Mouse (Mus musculus): Measurements from ENCODE around the gene Trrap.

Gene Trrap

DNA sequence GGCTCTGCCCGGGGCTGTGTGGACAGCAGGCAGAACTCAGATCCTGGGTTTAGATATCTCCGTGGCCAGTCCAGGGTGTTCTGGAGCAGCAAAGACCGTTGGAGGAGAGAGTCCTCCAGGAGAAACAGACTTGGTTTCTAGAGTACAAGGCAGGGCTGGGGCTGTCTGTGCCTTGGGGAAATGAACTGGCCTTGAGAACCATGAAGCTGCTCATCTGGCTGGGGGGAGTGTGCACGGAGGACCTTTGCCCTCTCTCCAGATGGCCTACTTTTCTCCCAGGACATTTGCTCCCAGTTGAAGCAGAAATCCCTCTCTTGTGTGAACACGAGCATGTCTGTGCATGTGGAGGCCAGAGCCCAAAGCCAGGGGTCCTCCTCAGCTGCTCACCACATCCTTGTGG, 104.8 kb downstream of the Trrap start:
- DNase-seq (ENCODE audit: low spot score) = no peak

GRCm38 (mm10) chr5:144872867-144873266, 105.3 kb downstream of the Trrap start:
- DNase-seq (ENCODE audit: low spot score) = no peak

GRCm38 (mm10) chr5:144875227-144875626, 107.7 kb downstream of the Trrap start:
- DNase-seq (ENCODE audit: low spot score) = no peak

GRCm38 (mm10) chr5:144875892-144876291, 108.4 kb downstream of the Trrap start:
- peak; percentile 56 for DNase-seq (ENCODE audit: low spot score)

DNA sequence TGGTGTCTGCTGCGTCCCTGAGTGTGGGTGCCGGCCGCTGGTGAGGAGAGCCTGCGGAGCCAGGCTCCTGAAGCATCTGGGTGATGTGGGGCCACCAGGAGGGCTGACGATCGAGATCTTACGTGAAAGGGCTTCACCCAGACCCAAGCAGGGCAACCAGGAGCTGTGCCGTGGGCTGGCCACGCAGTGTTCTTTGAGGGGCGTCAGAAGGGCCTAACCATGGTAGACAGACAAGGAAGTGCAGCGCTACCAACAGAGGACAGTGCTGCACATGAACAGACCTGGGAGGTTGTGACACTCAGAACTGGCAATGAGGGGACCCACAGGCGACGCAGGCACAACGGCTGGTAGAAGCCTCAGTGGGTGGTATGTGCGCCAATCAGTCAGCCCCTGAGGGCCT, 109.5 kb downstream of the Trrap start:
- DNase-seq (ENCODE audit: low spot score) = no peak

DNA sequence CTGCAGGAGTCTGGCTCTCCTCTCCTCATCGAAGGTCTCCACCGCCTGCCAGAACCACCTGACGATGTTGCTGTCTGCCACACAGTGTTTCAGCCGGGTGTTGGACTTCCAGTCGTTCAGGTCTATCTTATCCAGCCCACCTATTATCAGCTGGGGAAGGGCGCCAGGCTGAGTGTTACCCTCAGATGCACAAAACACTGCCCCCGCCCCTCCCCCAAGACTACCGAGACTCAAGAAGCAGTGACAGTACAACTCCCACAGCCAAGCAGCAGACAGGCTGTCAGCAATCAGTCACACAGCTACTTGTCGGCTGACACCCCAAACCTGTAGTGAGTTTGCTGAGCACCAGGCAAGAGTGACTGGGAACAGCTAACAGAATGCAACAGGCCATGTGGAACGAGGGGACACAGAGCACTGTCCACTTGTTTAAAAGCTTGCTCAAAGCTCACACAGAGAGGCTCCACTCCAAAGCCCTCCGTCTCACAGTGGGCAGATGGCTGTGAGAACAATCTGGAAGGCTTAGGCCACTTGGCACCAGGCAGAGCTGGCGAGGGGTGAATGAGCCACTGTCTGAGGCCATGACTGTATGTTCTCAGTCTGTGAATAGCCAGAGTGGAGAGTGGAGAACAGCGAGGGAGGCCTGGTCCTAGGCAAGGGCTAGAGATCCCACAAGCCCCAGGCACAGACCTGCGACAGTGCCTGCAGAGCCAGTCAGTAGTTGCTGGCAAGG, 114.3 kb downstream of the Trrap start:
- no peak for DNase-seq (ENCODE audit: low spot score)

DNA sequence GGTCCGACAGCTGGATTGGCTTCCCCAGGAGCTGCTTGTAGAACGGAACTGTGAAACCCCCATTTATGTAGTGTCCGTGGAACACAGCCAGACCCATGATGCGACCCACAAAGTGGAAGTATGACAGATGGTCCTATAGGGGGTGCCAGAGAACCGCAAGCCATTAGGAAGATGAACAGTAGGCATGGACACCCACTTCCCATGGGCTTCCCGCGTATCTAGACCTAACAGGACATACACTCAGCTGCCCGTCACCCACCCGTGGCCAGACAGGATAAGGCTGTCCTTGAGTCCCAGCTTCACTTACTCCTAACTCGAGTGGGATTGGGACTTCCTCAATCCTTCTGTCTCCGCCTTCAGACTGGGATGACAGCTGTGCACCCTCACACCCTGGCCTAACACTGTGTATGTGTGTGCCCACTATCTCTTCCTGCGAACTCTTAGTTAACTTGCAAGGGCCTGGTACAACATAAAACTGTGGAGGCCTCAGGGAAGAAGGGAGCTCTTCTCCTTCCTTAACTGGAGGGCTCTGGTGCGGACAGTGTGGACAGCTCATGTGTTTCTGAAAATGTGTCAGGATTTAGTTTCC, 117.2 kb downstream of the Trrap start:
- no peak for DNase-seq (ENCODE audit: low spot score)

GRCm38 (mm10) chr5:144885968-144886650, 118.6 kb downstream of the Trrap start:
- no peak for DNase-seq (ENCODE audit: low spot score)

DNA sequence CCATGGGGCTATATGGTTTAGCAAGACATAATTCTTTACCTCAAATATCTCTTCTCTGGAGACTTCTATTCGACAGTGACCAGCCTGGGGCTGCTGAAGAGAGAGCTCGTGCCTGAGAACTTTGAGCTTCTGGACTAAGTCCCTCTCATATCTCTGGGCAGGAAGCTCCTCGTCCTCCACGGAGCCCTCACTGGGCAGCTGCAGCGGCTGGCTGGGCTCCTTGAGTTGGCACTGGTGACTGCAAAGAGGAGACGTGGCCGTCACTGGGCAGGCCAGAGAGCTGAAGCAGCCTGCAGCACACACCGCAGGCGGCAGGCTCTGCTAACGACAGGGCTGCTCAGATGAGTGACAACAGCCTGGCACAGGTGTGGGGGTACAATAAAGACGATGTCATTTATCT, 123.7 kb downstream of the Trrap start:
- no peak for DNase-seq (ENCODE audit: low spot score)

GRCm38 (mm10) chr5:144897881-144898280, 130.3 kb downstream of the Trrap start:
- no peak for DNase-seq (ENCODE audit: low spot score)

- DNase-seq (ENCODE audit: low spot score) = no peak
These were observed 131.0 kb downstream of the Trrap start for GRCm38 (mm10) chr5:144898448-144899052.

- DNase-seq (ENCODE audit: low spot score) = no peak
These were observed 133.5 kb downstream of the Trrap start for GRCm38 (mm10) chr5:144901035-144901434.

- DNase-seq (ENCODE audit: low spot score) = no peak
These were observed 134.3 kb downstream of the Trrap start for GRCm38 (mm10) chr5:144901791-144902190.

DNA sequence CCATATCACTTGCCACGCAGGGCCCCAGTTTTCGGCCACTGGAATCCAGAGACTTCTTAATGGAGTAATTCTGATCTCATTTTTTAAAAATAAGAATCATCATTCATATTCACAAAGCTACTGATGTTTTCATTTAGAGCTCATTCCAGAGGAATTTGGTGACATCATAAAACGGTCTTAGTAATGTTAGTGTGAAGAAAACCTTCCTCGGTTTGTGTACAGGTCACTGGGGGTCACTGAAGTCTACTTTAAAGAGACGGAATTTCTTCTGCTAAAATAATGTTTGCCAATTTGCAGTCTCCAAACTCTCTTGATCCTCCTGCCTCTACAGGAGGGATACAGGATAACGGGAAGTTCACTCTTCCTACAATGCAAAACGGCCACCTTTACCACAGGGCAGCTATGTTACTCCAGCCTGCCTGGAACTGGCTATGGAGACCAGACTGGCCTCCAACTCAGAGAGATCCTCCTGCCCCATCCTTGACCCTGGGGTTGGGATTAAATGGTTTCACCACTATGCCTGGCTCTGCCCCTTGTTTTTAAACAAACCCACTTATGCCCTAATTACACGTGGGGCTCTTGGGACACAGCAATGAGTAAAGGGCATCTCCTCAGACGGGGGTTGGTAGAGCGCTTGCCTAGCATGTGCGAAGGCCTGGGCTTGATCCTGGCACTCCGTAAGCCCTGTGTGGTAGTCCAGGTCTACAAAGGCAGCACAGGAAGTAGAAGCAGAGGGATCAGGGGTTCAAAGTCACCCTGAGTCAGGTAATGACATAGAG, 137.0 kb downstream of the Trrap start:
- no peak for DNase-seq (ENCODE audit: low spot score)

GRCm38 (mm10) chr5:144907591-144907990, 140.1 kb downstream of the Trrap start:
- DNase-seq (ENCODE audit: low spot score) = no peak

Measured in ovary, postnatal 14 days (tissue).